Mouse (Mus musculus): ENCODE measurements at regions not wholly inside any gene's neighbourhood (a gene's known extent, or its start where the extent isn't known, plus 50 kb on each side); places are given as distances from the start of the nearest gene placed in this dataset.

DNA sequence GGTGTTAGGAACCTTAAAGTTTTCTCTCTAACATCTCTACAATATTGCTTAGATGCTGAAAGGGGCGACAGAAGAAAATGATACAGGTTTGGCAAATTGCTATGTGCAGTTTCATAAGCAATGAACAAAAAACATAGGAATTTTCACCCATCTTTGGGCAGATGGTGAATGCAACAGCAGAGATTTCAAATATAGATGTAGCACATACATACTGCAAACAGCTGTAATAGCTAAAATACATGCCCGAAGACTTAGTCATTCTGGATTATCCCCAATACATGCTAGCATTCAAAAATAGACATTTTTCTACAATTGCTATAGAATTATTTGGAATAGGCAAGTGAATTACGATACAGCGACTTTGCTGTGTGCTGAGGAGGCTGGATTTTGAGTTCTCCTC is 544.1 kb downstream of the D3Ertd751e start:
- ATAC-seq (replicated peaks in 1 of 2; ENCODE audit: insufficient read depth in 1 of 2, low FRiP score in 2 of 2, low TSS enrichment in 1 of 2, low read depth in 1 of 2, poor library complexity in 2 of 2, severe bottlenecking in 2 of 2) = no peak

DNA sequence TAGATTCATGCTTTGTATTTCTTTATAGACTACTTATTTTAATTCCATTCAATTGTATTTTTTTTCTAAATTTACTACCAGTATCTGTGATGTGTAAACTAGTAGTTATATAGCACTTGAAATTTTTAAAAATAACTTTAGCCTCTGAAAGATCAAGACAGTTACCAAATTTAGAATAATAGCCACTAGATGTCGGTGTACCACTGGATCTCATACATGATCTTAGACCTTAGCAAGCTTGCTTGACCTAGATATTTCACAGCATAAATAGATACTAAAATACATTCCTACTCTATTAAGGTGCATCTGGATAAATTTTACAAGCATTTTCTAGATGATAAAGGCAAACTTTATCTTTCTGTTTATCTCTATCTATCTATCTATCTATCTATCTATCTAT is 570.0 kb downstream of the D3Ertd751e start:
- ATAC-seq (replicated peaks in 1 of 2; ENCODE audit: insufficient read depth in 1 of 2, low FRiP score in 2 of 2, low TSS enrichment in 1 of 2, low read depth in 1 of 2, poor library complexity in 2 of 2, severe bottlenecking in 2 of 2) = no peak

DNA sequence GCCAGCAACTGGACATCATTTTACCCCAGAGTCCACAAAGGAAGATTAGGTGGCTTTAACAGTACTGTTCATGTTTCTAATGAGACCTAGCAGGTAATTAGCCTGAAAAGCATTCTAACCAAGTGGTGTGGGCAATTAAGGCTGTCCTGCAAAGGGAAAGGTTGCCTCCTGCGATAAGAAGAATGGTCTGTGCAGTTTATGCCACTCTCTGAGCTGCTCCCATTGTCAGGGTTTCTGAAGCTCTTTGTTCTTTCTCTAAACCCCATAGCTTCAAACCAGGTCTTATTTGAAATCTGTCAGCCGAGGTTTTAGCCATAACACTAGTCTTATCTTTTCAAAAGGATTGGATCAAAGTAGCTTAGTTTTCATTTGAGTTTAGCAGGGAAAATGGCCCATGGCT is 585.3 kb downstream of the D3Ertd751e start:
- ATAC-seq (replicated peaks in 1 of 2; ENCODE audit: insufficient read depth in 1 of 2, low FRiP score in 2 of 2, low TSS enrichment in 1 of 2, low read depth in 1 of 2, poor library complexity in 2 of 2, severe bottlenecking in 2 of 2) = no peak

DNA sequence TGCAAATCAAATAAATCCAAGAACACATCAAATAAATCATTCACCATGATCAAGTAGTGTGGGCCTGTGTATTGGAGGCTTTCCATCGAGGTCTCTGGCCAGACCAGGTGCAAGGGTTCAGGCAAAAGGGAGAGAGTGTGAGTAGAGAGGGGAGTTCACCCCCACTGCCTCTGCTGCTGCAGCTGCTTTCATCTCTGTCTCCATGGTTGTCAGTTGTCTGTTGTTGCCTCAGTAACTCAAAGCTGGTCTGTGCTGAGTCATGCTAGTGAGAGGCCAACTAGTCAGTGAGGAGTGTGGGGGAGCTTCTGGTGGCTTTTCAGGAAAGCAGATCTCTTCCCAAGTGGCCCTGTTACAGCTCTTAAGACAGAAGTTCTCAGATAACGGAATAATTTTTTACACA is 600.4 kb downstream of the D3Ertd751e start:
- no peak for ATAC-seq (replicated peaks in 1 of 2; ENCODE audit: insufficient read depth in 1 of 2, low FRiP score in 2 of 2, low TSS enrichment in 1 of 2, low read depth in 1 of 2, poor library complexity in 2 of 2, severe bottlenecking in 2 of 2)

DNA sequence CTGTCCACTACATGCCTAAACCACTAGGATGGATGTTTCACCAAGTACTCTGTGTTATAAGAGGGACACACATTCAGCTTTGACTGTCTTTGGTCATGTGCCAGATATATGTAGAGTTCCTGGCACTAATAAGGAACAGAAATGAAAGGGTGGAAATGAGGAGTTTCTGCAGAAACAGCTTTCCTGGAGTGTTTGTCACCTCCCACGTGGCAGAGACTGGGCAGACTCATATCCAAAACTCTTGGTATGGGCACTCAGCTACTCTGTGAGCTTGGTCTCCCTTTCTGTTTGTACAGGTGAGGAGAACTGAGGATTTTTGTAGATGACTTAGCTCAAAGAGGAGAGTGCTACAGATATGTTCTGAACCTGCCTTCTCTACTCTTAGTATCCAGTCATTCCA is 634.4 kb downstream of the D3Ertd751e start:
- no peak for ATAC-seq (replicated peaks in 1 of 2; ENCODE audit: insufficient read depth in 1 of 2, low FRiP score in 2 of 2, low TSS enrichment in 1 of 2, low read depth in 1 of 2, poor library complexity in 2 of 2, severe bottlenecking in 2 of 2)

DNA sequence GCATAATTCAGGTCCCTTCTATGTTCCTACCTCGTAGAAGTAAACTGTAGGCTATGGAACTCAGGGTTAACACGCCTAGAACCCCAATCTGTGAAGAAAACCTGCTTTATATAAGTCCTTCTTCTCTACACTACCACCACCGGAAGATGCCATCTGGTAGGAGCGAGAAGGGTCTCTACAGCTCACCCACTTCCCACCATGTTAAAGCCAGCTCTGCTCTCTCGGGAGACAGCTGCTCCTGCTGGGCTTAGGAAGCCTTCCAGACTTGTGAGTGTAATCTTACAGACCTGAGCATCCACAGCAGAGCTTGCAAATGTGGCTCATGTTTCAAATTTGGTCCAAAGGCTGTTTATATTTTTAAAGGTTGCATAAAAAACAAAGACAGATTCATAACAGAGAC is 639.7 kb downstream of the D3Ertd751e start:
- no peak for ATAC-seq (replicated peaks in 1 of 2; ENCODE audit: insufficient read depth in 1 of 2, low FRiP score in 2 of 2, low TSS enrichment in 1 of 2, low read depth in 1 of 2, poor library complexity in 2 of 2, severe bottlenecking in 2 of 2)

DNA sequence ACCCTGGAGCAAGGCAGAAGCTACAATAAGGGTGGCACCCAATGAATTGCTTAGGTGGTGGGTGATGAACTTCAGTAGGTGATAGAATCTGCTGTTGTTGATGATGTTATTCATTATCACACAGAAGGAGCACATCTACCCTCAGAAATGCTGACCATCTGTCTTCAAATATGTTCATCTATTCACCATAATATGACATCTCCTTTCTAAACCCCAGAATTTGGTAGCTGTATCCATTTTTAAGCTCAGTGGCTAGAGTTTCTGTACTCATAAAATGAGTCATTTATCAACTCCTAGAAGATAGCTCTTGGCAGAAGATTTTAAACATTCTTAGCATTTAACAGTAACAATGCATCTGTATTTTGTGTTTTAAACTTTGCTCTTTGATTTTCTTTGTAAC is 660.3 kb downstream of the D3Ertd751e start:
- ATAC-seq (replicated peaks in 1 of 2; ENCODE audit: insufficient read depth in 1 of 2, low FRiP score in 2 of 2, low TSS enrichment in 1 of 2, low read depth in 1 of 2, poor library complexity in 2 of 2, severe bottlenecking in 2 of 2) = no peak

DNA sequence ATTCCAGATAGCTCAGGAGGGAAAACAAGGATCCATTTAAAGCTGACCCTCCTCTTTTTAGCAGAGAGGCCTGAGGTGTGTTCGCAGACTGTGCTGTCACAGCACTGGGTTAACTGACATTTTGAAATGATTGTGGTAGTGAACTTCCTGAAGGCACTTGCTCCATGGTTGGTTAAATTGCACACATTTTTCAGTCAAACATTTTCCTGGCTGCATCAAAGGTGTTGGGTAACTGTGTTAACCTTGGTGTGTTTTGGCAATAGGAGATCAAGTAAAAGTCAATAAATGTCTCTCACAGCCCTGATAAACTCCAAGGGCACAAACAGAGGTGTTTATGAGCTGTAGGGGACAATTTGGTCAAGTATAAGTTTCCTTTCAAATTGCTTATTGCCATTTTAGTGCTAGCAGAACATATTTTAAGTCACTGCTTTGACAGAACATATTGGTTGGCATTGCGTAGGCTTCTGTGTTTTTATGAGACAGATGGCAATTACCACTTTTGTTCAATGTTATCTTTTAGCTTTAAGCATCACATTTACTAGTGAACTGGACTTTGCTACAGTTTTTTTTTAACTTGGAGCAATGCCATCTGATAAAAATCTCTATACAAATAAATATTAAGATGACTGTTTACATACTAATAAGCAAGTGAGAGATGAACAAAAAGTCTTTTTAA is 666.7 kb downstream of the D3Ertd751e start:
- no peak for ATAC-seq (replicated peaks in 1 of 2; ENCODE audit: insufficient read depth in 1 of 2, low FRiP score in 2 of 2, low TSS enrichment in 1 of 2, low read depth in 1 of 2, poor library complexity in 2 of 2, severe bottlenecking in 2 of 2)

DNA sequence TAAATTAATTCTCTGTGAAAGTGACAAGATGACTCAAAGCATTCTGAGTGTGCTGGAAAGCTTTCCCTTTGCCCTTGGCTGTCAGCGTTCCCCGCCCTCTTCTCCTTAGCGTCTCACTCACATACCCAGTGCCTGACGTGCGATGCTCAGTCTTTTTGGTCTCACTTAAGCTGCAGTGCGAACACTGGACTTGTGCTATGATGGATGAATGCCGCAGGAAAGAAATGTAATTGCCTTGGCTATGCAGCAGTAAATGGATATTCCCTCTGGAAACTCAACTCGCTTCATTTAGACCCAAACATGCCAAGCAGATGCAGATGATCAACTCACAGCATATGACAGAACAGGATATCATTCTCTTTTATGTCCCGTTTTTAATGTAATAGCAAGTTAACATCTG is 685.0 kb downstream of the D3Ertd751e start:
- no peak for ATAC-seq (replicated peaks in 1 of 2; ENCODE audit: insufficient read depth in 1 of 2, low FRiP score in 2 of 2, low TSS enrichment in 1 of 2, low read depth in 1 of 2, poor library complexity in 2 of 2, severe bottlenecking in 2 of 2)

DNA sequence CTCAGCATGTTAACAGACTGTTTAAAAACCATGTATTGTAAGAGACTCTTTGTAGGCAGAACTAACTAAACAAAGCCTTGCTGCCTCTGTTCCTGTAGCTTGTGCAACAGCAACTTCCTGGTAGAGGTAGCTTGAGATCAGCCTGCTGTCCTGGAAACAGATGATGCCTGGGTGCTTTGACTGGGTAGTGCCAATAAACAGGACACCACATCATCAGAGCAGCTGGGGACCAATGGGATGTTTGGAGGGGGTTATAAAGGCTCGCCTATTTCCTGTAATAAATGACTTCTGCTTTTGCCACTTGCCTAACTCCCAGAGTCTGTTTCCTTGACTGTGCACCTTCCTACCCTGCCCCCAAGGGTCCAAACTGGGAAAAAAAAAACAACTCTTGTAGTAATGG is 707.2 kb downstream of the D3Ertd751e start:
- peak; percentile 89 to 97 for ATAC-seq (replicated peaks in 1 of 2; ENCODE audit: insufficient read depth in 1 of 2, low FRiP score in 2 of 2, low TSS enrichment in 1 of 2, low read depth in 1 of 2, poor library complexity in 2 of 2, severe bottlenecking in 2 of 2)

DNA sequence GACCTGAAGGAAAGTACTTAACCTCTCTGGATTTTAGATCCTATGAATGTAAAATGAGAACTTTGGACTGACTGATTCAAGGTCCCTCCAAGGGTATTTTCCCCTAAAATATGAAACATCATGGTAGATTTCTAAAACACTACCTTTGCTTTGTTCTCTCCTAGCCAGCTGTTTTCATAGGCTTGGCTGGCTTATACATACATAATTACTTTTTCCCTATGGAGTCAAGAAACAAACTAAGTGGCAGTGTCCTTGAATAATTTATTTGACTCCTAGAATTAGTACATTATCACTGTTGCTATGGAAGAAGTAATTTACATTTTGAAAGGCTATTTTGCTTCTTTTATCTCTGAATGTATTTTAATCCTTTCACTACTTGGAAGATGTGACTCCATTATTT is 721.9 kb downstream of the D3Ertd751e start:
- ATAC-seq (replicated peaks in 1 of 2; ENCODE audit: insufficient read depth in 1 of 2, low FRiP score in 2 of 2, low TSS enrichment in 1 of 2, low read depth in 1 of 2, poor library complexity in 2 of 2, severe bottlenecking in 2 of 2) = no peak

DNA sequence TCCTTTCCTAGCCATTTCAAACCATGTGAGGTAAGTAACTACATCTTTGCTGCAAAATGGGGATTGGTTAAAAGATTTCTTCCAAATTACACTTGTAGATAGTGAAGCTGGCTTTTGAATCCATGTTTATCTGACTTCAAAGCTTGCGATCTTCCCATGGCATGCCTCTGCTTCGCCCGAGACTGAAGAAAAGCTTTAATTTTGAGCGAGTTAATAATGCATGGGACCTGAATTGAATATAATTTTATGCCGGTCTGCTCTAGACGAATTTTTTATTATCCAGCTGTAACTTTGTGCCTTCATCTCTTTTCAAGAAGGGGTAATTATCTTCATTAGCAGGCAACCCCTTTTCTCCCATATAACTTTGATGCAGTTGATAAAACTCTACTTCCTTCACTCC is 724.7 kb downstream of the D3Ertd751e start:
- ATAC-seq (replicated peaks in 1 of 2; ENCODE audit: insufficient read depth in 1 of 2, low FRiP score in 2 of 2, low TSS enrichment in 1 of 2, low read depth in 1 of 2, poor library complexity in 2 of 2, severe bottlenecking in 2 of 2) = no peak

DNA sequence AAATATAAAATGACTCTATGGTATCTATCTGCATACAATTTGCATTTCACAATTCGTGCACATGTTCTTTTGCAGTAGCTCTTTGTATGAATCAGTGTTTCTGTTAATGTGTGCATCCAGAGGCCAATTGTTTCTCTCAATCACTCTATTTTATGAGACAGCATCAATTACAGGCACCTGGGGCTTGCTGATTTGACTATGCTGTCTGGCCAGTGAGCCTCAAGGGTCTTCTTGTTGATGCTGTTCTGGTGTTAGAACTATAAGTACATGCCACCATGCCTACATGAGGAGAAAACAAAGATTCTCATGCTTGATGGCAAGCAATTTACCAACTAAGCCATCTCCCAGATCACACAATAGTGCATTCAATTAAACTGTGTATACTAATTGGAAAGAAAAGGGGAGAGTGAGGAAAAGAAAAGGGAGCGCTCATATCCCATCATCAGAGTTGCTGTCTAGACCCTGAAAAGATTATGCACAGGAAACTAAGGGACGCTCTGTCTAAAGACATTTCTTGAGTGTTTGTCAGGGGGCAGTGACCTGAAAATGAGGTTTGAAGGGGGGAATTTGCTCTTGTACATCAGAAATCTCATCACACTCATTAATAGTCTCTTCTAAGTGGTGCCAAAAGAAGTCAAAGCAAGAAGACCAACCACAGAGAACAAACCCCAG is 772.6 kb downstream of the D3Ertd751e start:
- no peak for ATAC-seq (replicated peaks in 1 of 2; ENCODE audit: insufficient read depth in 1 of 2, low FRiP score in 2 of 2, low TSS enrichment in 1 of 2, low read depth in 1 of 2, poor library complexity in 2 of 2, severe bottlenecking in 2 of 2)

DNA sequence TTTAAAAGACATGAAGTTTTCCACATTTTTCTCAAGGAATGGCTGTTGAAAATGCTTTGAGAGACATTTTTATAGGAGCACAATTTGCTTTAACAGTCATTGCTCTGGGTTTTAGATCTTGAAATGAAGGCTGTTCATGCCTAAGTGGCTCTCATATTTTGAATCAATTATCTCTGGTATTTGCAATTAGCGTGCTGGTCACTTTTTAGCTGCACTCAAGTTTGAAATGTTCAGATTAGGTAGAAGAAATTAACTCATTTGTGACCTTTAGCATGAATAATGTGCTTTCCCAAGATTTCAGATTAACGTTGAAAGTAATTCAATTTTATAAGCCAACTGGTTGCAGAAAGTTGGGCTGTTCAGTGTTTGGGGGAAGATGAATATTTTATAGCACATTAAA is 773.9 kb downstream of the D3Ertd751e start:
- ATAC-seq (replicated peaks in 1 of 2; ENCODE audit: insufficient read depth in 1 of 2, low FRiP score in 2 of 2, low TSS enrichment in 1 of 2, low read depth in 1 of 2, poor library complexity in 2 of 2, severe bottlenecking in 2 of 2) = no peak

DNA sequence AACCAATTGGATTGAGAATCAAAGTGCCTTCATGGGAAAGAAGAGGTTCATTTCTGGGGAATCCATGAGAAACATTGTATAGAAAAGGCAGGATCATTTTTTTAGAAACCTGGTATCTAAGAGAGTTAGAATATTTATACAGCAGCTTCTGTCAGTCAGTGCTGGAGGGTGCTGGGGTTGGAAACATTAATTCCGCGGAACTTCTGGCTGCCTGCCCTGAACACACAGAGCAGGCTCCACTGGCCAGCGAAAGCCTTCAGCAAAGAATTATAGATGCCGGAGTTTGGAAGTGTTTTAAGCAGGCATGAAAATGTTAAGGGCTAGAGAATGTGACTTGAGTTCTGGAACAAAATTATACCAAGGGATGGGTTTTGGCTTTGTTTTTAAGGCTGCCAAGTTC is 789.0 kb downstream of the D3Ertd751e start:
- no peak for ATAC-seq (replicated peaks in 1 of 2; ENCODE audit: insufficient read depth in 1 of 2, low FRiP score in 2 of 2, low TSS enrichment in 1 of 2, low read depth in 1 of 2, poor library complexity in 2 of 2, severe bottlenecking in 2 of 2)

DNA sequence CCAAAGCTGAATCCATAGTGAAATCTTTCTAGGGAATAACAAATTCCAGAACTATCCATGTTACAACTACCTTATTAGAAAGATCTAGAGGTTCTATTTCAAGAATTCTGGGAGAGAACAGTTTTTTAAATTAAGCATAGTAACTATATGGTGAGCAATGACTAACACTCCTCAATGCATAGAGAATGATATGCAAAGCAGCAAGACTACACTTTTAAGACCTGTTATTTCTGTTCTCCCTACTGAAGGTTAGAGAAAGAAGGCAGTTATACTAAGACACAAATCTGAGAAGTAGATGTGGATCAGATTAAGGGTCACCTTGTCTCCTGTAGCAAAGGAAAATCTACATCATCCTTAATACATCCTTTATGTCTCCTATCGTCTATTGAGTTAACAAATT is 824.3 kb downstream of the D3Ertd751e start:
- no peak for ATAC-seq (replicated peaks in 1 of 2; ENCODE audit: insufficient read depth in 1 of 2, low FRiP score in 2 of 2, low TSS enrichment in 1 of 2, low read depth in 1 of 2, poor library complexity in 2 of 2, severe bottlenecking in 2 of 2)

DNA sequence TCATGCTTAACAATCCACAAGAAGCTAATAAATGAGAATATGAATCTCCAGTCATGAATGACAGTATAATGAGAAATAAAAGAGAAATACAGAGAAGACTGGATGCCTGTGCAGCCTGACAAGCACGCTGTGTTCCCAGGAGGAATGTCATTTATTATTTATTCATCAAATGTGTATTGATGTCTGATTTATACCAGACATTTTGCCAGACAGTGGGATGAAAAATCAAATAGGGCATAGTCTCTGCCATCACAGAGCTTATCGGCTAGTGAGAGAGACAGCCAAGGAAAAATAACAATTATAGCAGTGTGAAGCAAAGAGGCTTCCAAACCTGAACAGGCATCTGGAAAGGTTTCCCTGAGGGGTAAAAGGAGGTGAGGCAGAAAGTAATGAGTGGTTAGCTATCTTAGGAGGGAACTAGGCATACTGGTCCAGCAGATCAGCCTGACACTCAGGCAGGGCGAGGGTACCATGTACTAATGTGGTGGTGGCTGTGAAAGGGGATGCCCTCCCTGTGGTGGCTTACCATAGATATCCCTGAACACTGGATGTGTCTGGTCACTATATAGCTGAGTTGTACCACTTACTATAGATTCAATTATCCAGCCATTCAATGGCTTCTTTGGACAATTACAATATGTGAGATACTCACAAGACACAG is 828.1 kb downstream of the D3Ertd751e start:
- ATAC-seq (replicated peaks in 1 of 2; ENCODE audit: insufficient read depth in 1 of 2, low FRiP score in 2 of 2, low TSS enrichment in 1 of 2, low read depth in 1 of 2, poor library complexity in 2 of 2, severe bottlenecking in 2 of 2) = no peak

DNA sequence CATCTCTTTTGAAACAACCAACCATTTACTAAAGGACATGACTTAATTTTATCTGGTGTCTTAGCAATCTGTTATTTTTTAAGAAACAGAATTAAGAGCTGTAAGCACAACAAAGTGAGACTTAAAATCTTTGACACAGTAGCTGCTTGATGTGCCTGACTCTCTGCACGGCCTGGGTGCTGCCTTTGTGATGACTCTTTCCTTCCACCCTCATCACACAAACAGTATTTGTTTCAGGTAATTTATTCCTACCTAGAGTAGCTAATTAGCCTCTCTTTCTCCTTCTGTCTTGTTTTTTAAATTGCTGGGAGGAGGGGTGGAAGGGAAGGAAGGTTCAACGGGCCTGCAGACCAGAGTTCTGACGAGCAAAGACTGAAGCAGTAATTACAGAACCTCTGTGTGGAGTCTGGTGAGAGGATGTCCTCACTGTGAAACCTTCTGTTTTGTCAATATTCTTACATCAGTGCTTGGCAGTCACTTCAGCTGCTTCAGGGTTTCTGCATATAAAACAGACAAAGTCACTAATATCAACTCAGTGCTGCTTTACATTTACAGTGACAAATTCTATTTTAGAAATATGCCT is 829.6 kb downstream of the D3Ertd751e start:
- no peak for ATAC-seq (replicated peaks in 1 of 2; ENCODE audit: insufficient read depth in 1 of 2, low FRiP score in 2 of 2, low TSS enrichment in 1 of 2, low read depth in 1 of 2, poor library complexity in 2 of 2, severe bottlenecking in 2 of 2)
